Mouse (Mus musculus) heart, embryonic 13.5 days (tissue): ENCODE measurements around the gene Olig3. TPM values are rescaled to one million over a fixed set of nuclear protein-coding genes. Genes with fewer than 3 reads are reported as not detected.

Experiments used
- ATAC-seq: fragments of 200-750 bp; cut with Nextera tagmentation; 2 replicates; pipeline ENCODE4 v1.8.0; 2017; ENCODE audit warnings: moderate TSS enrichment; ENCODE audit not compliant: insufficient number of reproducible peaks, low FRiP score, low TSS enrichment; ENCODE audit errors: extremely low read depth
- H3K27ac ChIP-seq: fragments of 300-500 bp; sonication (generic); replicated peaks from 2 replicates; pipeline ENCODE4 v1.5.1; 2015; ENCODE audit warnings: moderate library complexity, mild to moderate bottlenecking, inconsistent platforms
- H3K27me3 ChIP-seq: fragments of 300-500 bp; sonication (generic); replicated peaks from 2 replicates; pipeline ENCODE4 v1.6.1; 2015; ENCODE audit warnings: mild to moderate bottlenecking, inconsistent platforms
- H3K36me3 ChIP-seq: fragments of 300-500 bp; sonication (generic); 2 replicates; pipeline ENCODE4 v1.6.1; 2015; ENCODE audit warnings: mild to moderate bottlenecking, inconsistent platforms
- H3K4me1 ChIP-seq: fragments of 300-500 bp; sonication (generic); 2 replicates; pipeline ENCODE4 v1.6.1; 2015; ENCODE audit warnings: inconsistent platforms
- H3K4me2 ChIP-seq: fragments of 300-500 bp; sonication (generic); 2 replicates; pipeline ENCODE4 v1.6.1; 2015; ENCODE audit warnings: inconsistent platforms, mild to moderate bottlenecking, moderate library complexity
- H3K4me3 ChIP-seq: fragments of 300-500 bp; sonication (generic); 2 replicates; pipeline ENCODE4 v1.5.1; 2015; ENCODE audit warnings: moderate library complexity, mild to moderate bottlenecking, inconsistent platforms
- H3K9ac ChIP-seq: fragments of 300-500 bp; sonication (generic); 2 replicates; pipeline ENCODE4 v1.6.1; 2015; ENCODE audit warnings: inconsistent platforms, mild to moderate bottlenecking, moderate library complexity
- H3K9me3 ChIP-seq: fragments of 300-500 bp; sonication (generic); 2 replicates; pipeline ENCODE4 v1.6.1; 2016; ENCODE audit warnings: inconsistent platforms
- WGBS: fragments of 180-500 bp; shearing (Covaris S2); methylation state at CpG from one replicate; pipeline ENCODE4 v1.1.7; 2015; ENCODE audit warnings: mixed read lengths; 5-methylcytosine and 5-hydroxymethylcytosine counted together
- polyA plus RNA-seq: library from polyadenylated mRNA; unstranded; fragments of >200 nt; fragmentation: Nextera tagmentation; extraction: Ambion mirVana; gene quantifications from 2 replicates; pipeline ENCODE4 v1.2.1, GENCODE M21; 2015

Olig3 gene
- polyA plus RNA-seq, 1 experiment from 2014 or later, result not detected

DNA sequence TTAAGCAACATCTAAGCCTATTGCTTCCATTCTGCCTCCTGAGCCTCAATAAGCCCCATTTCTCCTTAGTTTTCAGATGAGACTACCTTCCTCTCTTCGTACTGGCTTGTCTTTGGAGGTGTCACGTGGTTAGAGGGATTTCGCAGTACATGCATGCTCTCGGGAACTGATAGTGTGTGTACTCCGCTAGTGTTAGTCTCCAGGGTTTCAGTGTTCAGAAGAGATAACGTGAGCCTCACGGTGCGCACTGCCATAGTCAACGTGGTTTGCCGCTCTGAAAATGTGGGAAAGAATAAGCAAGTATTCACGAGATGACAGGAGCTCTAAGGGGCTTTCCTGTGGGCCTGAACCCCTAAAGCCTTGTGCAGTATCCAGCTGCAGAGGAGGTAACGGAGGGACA is 41.1 kb downstream of the Olig3 start:
- no peak overlapping the region for H3K4me3 ChIP-seq
- H3K9me3 ChIP-seq, result no peaks in the 10 kb centered on the region
- H3K36me3 ChIP-seq, result no peaks in the 10 kb centered on the region
- H3K27ac ChIP-seq, result no peak overlapping the region
- H3K4me2 ChIP-seq, result no peak overlapping the region
- H3K9ac ChIP-seq, result no peak overlapping the region
- peaks cover 15% of the 10 kb centered on the region for H3K27me3 ChIP-seq
- H3K4me1 ChIP-seq, result no peaks in the 10 kb centered on the region
- 71% methylated on average over 12 of the region's 12 CpGs for WGBS
- ATAC-seq, result no peak

DNA sequence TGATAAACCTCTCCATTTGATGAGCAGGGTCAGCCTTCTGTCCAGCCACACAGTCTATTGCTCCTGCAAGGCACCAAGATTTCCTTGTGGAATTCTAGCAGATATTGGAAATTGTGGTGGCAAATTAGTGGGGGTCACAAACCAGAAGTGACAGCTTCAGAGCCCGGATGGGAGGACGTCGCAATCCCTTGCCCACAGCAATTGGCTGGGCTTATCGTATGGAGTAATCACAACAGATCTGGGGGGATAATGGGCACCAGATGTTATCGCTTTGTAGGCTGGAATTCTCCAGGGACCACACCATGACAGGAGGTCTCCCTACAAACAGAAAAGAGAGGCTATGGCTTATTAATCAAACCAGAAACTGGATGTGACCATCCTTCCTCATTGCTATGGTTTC is 44.8 kb downstream of the Olig3 start:
- peaks cover 11% of the 10 kb centered on the region for H3K27me3 ChIP-seq
- H3K4me2 ChIP-seq, result no peak overlapping the region
- H3K36me3 ChIP-seq, result no peaks in the 10 kb centered on the region
- H3K4me3 ChIP-seq, result no peak overlapping the region
- H3K4me1 ChIP-seq, result no peaks in the 10 kb centered on the region
- no peak overlapping the region for H3K27ac ChIP-seq
- no peaks in the 10 kb centered on the region for H3K9me3 ChIP-seq
- H3K9ac ChIP-seq, result no peak overlapping the region
- ATAC-seq, result no peak
- WGBS, result 39% methylated on average over 5 of the region's 5 CpGs

DNA sequence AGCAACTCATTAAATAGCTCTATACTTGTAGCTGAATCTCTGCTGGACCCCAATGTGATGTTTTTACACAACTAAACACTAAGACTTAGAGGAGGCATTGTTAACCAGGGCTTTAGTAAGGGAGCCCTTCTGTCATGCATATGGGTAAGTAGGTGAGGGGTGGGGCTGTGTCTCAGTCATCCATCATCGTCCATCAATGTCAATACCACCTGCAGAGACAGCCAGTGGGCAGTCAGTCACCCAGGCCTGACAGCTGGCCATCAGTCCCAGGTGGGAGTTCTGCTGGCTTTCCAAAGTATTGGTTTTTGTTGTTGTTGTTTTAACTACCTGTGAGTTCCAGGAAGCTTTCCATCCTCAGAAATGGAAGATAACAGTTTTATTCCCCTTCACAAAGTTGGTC is 48.1 kb downstream of the Olig3 start:
- no peaks in the 10 kb centered on the region for H3K27me3 ChIP-seq
- no peaks in the 10 kb centered on the region for H3K4me1 ChIP-seq
- WGBS, result 32% methylated on average over 1 of the region's 1 CpGs
- H3K4me2 ChIP-seq, result no peak overlapping the region
- H3K27ac ChIP-seq, result no peak overlapping the region
- no peaks in the 10 kb centered on the region for H3K36me3 ChIP-seq
- H3K4me3 ChIP-seq, result no peak overlapping the region
- no peaks in the 10 kb centered on the region for H3K9me3 ChIP-seq
- ATAC-seq, result no peak
- H3K9ac ChIP-seq, result no peak overlapping the region

DNA sequence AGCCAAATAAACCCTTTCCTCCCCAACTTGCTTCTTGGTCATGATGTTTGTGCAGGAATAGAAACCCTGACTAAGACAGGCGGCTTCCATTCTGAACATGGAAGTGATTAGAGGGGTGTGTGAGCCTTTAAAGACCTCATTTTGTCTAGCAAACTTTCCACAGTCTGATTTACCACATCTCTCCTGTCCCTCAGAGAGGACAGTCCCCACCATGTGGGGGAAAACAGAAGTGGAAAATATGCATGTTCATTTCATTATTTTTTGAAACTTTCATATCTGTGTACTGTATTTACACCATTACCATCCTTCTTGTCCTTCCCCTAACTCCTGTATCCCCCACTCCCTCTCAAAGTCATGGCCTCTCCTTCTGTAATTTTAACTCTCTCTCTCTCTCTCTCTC is 49.6 kb downstream of the Olig3 start:
- Histone ChIP-seq H3K27me3 (no peaks in the 10 kb centered on the region), H3K36me3 (no peaks in the 10 kb centered on the region), H3K9ac (no peak overlapping the region), H3K4me3 (no peak overlapping the region), H3K9me3 (no peaks in the 10 kb centered on the region), H3K4me1 (no peaks in the 10 kb centered on the region), H3K4me2 (no peak overlapping the region), H3K27ac (no peak overlapping the region)
- WGBS, result 79% methylated on average over 1 of the region's 1 CpGs
- ATAC-seq, result no peak

DNA sequence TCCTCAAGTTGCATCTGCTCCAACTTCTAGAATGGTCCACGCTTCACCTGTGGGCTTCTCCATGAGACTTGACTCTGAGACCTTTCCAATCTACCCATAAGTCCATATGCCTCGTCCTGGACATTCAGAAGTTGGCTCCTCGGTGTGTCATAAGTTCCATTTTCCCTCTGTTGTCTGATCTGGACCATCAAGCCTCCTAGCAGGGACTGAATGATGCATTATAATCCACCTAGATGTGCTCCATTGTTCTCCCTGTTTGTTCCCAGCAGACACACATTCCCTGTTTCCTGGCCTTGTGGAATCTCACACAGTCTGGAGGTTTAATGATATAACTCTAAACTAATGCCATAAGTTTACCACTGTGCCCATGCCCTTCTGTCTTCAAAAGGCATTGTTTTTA is 50.8 kb downstream of the Olig3 start:
- Histone ChIP-seq H3K9ac (no peak overlapping the region), H3K27ac (no peak overlapping the region), H3K27me3 (no peaks in the 10 kb centered on the region), H3K4me1 (no peaks in the 10 kb centered on the region), H3K9me3 (no peaks in the 10 kb centered on the region), H3K4me3 (no peak overlapping the region), H3K36me3 (no peaks in the 10 kb centered on the region), H3K4me2 (no peak overlapping the region)
- ATAC-seq, result no peak
- 75% methylated on average over 3 of the region's 3 CpGs for WGBS

Other genes starting within 250 kb of the Olig3 start
- 32.8 and 33.3 TPM in 2 replicates for gene Ifngr1, start 235.4 kb downstream of the Olig3 start, polyA plus RNA-seq